Mouse (Mus musculus): ENCODE measurements around the gene Znrd1as.

Gene Znrd1as

DNA sequence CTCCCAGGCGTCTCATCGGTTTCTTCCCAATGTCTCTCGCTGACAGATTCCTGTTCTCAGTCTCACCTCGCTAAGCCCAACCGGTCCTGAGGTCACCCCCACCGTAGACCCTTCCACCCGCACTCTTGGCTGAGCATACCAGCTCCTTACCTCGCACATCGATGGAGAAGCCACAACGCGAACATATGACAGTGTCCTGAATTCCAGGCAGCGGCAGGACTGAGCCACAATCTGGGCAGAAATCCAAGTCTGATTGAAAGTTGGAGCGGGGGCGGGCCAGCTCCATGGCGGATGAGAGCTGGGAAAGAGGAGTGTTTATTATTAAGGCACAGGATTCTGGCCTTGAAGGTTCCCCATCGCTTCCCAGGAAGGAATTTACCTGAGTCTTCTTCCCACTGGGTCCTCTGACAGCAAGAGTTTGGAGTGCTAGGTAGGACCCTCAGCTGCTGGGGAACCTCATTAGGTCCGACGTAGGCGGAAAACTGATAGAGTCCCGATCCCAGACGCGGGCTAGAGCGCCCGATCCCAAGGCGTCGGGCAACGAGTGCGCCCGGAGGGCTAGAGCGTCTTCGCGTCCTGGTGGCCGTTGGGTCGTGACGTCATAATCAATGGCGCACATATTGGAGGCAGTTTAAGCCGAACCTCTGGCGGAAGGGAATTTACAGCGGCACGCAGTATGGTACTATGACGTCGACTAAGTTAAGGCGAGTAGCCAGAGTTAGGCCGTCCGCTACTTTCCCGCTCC, at the start of gene Znrd1as, which contains the start of gene Znrd1:
Znrd1as (plus strand) TSS at position 594 of the 745 bp plus-strand sequence.
Znrd1 (minus strand) TSS at position 561 of the 745 bp plus-strand sequence.
- DNase-seq (ENCODE audit: low read depth in 2 of 2, low spot score in 2 of 2): peak; percentile 77 to 87

DNA sequence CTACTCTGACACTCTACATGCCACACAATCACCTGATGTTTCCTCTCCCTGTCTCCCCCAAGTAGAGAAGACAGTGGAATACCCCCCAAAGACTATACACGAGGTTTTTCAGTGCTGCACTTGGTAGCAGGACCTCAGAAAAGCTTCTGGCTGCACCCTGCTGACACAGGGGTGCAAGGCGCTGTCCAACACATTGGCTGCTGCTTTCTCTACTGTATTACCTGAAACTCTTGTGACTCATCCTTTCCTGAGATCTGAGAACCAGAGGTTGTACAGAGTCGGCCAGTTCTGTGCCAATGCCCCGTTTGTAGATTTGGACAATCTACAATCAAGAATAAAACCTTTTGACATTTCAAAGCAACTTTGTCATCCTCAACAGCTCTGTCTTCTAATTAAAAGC, 48.6 kb upstream of the Znrd1as start:
- no peak for DNase-seq (ENCODE audit: low read depth in 2 of 2, low spot score in 2 of 2)

GRCm38 (mm10) chr17:36912031-36912430, 46.4 kb upstream of the Znrd1as start:
- no peak for DNase-seq (ENCODE audit: low read depth in 2 of 2, low spot score in 2 of 2)

- peak; percentile 44 to 73 for DNase-seq (ENCODE audit: low read depth in 2 of 2, low spot score in 2 of 2)
Observed at GRCm38 (mm10) chr17:36914108-36914507, 44.3 kb upstream of the Znrd1as start.

- DNase-seq (ENCODE audit: low read depth in 2 of 2, low spot score in 2 of 2): peak; percentile 17 to 39
Observed at GRCm38 (mm10) chr17:36915076-36915475, 43.3 kb upstream of the Znrd1as start.

DNA sequence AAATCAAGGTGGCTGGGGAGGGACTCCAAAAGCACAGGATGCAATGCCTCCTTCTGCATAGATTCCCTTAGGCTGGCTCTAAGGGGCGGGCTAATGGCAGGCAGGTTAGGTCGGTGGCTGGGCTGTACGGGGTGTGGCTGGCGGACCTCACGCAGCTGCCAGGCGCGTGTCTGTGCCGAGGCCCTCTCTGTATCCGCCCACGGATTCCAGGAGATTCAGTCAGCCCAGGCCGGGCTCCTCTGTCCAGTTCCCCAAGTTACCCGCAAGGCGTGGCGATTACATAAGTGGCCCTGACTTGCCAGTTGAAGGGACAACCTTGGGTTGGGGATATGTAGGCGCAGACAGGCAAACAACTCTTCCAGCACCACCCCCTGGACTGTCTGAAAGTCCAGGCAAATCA, 38.2 kb upstream of the Znrd1as start:
- no peak for DNase-seq (ENCODE audit: low read depth in 2 of 2, low spot score in 2 of 2)

DNA sequence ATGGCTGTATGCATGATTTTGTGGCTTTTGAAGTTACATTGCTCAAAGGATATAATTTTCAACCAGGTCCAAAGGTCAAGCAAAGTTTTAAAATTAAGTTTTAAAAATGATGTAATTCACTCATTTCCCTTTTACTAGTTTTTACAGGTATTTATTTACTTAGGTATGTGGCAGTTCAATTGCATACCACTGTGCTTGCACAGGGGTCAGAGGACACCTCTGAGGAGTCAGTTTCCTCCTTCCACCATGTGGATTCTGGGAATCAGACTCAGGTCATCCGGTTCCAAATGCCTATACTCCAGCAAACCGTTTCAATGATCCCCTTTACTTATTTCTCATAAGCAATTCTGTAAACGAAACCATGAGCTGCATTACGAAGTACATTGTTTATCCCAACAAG, 35.7 kb upstream of the Znrd1as start:
- no peak for DNase-seq (ENCODE audit: low read depth in 2 of 2, low spot score in 2 of 2)

GRCm38 (mm10) chr17:36923491-36923890, 34.9 kb upstream of the Znrd1as start:
- DNase-seq (ENCODE audit: low read depth in 2 of 2, low spot score in 2 of 2): no peak

GRCm38 (mm10) chr17:36927496-36928120, 30.8 kb upstream of the Znrd1as start:
- DNase-seq (ENCODE audit: low read depth in 2 of 2, low spot score in 2 of 2): no peak

- no peak for DNase-seq (ENCODE audit: low read depth in 2 of 2, low spot score in 2 of 2)
Observed at GRCm38 (mm10) chr17:36929236-36929932, 29.0 kb upstream of the Znrd1as start.

GRCm38 (mm10) chr17:36930233-36930632, 28.2 kb upstream of the Znrd1as start:
- no peak for DNase-seq (ENCODE audit: low read depth in 2 of 2, low spot score in 2 of 2)

DNA sequence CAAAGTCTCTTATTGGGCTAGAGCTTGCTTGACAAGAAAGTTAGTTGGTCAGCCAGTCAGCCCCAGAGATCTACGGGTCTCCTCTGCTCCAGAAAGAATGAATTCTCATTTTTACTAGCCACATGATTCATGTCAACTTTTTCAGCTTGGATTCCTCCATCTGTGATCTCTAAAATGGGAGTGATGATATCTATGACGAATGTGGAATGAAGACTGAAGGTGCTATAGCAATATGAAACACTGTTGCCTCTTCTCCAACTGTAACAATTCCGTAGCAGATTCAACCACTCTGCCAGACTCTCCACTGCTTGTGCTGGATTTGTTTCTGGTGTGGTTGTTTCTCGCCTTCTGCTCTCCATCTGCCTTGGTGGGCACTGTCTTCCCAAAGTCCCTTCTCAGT, 27.3 kb upstream of the Znrd1as start:
- no peak for DNase-seq (ENCODE audit: low read depth in 2 of 2, low spot score in 2 of 2)

- no peak for DNase-seq (ENCODE audit: low read depth in 2 of 2, low spot score in 2 of 2)
Observed at GRCm38 (mm10) chr17:36931806-36932205, 26.6 kb upstream of the Znrd1as start.

- DNase-seq (ENCODE audit: low read depth in 2 of 2, low spot score in 2 of 2): no peak
Observed at GRCm38 (mm10) chr17:36938056-36938455, 20.3 kb upstream of the Znrd1as start.

GRCm38 (mm10) chr17:36942391-36942790, 16.0 kb upstream of the Znrd1as start:
- DNase-seq (ENCODE audit: low read depth in 2 of 2, low spot score in 2 of 2): peak; percentile 31 to 45

- DNase-seq (ENCODE audit: low read depth in 2 of 2, low spot score in 2 of 2): no peak
Observed at GRCm38 (mm10) chr17:36942791-36943471, 15.5 kb upstream of the Znrd1as start, which contains the start of gene Rnf39. Gene Rnf39, plus strand, starts transcription at chr17:36942918.

DNA sequence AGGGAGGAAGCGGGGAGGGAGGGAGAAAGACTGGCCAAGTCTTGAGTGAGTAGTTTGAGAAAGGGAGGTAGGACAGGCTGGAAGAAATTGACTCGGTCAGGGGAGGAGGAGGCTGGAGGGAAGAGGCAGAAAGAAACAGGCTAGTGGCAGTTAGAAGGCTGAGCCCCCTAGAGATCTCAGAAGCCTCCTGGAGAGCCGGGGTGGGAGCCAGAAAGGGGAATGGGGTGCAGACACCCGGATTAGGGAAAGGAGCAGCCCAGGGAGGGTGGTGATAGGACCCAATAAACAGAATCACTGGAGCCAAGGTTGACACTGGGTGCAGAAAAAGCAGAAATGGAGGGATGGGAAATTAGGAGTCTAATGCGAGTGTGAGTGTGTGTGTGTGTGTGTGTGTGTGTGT, 14.7 kb upstream of the Znrd1as start:
- no peak for DNase-seq (ENCODE audit: low read depth in 2 of 2, low spot score in 2 of 2)

- peak in 1 of 2 experiments; percentile 20 for DNase-seq (ENCODE audit: low read depth in 2 of 2, low spot score in 2 of 2)
Observed at GRCm38 (mm10) chr17:36944121-36944775, 14.1 kb upstream of the Znrd1as start.

DNA sequence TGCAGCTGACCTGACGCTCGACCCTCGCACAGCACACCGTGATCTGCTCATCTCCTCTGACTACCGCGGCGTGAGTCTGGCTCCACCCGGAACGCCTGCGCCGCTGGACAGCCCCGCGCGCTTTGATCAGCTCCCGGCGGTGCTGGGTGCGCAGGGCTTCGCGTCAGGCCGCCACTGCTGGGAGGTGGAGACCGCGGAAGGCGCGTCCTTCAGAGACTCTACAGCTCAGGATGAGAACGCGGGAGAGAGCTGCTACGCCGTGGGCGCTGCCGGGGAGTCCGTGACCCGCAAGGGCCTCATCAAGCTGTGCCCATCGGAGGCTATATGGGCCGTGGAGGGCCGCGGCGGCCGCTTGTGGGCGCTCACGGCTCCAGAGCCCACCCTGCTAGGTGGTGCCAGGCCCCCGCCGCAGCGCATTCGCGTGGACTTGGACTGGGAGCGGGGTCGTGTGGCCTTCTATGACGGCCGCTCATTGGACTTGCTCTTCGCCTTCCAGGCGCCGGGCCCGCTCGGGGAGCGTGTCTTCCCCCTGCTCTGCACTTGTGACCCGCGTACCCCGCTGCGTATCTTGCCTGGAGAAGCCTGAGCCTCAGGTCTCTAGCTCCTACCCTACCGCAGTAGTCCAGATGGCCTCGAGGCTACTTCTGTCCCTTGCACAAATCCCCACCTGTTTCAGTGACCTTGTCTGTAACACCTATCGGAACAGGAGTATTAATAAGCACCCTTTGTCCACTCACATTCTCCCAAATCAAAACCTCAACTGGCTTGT, 11.2 kb upstream of the Znrd1as start:
- peak in 1 of 2 experiments; percentile 31 for DNase-seq (ENCODE audit: low read depth in 2 of 2, low spot score in 2 of 2)

DNA sequence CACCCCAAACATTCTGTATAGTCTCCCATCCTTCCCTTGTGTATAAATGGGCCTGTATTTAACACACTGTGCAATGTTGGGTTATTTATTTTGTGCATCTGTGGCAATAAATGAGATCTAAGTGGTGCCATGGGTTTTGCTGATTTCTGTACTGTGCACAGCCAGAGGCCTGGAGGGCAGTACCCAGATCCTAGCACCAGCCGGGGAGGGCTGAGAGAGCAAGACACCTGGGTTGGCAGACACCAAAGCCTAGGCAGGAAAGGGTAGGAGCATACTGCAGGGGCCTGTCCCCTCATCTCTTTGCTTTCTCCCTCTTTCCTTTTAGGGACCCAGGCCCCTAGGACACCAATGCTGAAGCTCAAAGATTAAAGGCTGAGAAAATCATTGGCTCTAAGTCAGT, 10.1 kb upstream of the Znrd1as start:
- no peak for DNase-seq (ENCODE audit: low read depth in 2 of 2, low spot score in 2 of 2)

All from CD8-positive naive resting alpha-beta T cell, adult 2 months (primary cell).